Mouse (Mus musculus): Measurements from ENCODE around the gene Cklf. TPM values are rescaled to one million over a fixed set of nuclear protein-coding genes. Genes with fewer than 3 reads are reported as not detected.

The Cklf gene
- polyA plus RNA-seq, 1 experiment from 2014 or later: 32.5 TPM

Other genes starting within 250 kb of the Cklf start
- 17.1 and 19.3 TPM in 2 replicates for gene Cdh5, start 149.2 kb upstream of the Cklf start, polyA plus RNA-seq (2014; fragmentation: Nextera tagmentation; extraction: Ambion mirVana)
- 0.09 and 0.10 TPM in 2 replicates for gene Bean1, start 80.4 kb upstream of the Cklf start, polyA plus RNA-seq (2014; fragmentation: Nextera tagmentation; extraction: Ambion mirVana)
- gene Tk2, start 2.3 kb upstream of the Cklf start, polyA plus RNA-seq (2014; fragmentation: Nextera tagmentation; extraction: Ambion mirVana): 13.8 and 16.3 TPM in 2 replicates
- not detected in 2 replicates for gene Cmtm2a, start 42.3 kb downstream of the Cklf start, polyA plus RNA-seq (2014; fragmentation: Nextera tagmentation; extraction: Ambion mirVana)
- gene Gm45711, start 59.2 kb downstream of the Cklf start, polyA plus RNA-seq (2014; fragmentation: Nextera tagmentation; extraction: Ambion mirVana): not detected in 2 replicates
- not detected in 2 replicates for gene Cmtm1, start 59.3 kb downstream of the Cklf start, polyA plus RNA-seq (2014; fragmentation: Nextera tagmentation; extraction: Ambion mirVana)
- not detected in 2 replicates for gene Gm11020, start 70.7 kb downstream of the Cklf start, polyA plus RNA-seq (2014; fragmentation: Nextera tagmentation; extraction: Ambion mirVana)
- not detected in 2 replicates for gene Cmtm2b, start 71.4 kb downstream of the Cklf start, polyA plus RNA-seq (2014; fragmentation: Nextera tagmentation; extraction: Ambion mirVana)
- 62.4 and 65.0 TPM in 2 replicates for gene Cmtm3, start 88.5 kb downstream of the Cklf start, polyA plus RNA-seq (2014; fragmentation: Nextera tagmentation; extraction: Ambion mirVana)
- 1.2 and 1.3 TPM in 2 replicates for gene Cmtm4, start 144.9 kb downstream of the Cklf start, polyA plus RNA-seq (2014; fragmentation: Nextera tagmentation; extraction: Ambion mirVana)
- 31.4 and 33.1 TPM in 2 replicates for gene Dync1li2, start 192.2 kb downstream of the Cklf start, polyA plus RNA-seq (2014; fragmentation: Nextera tagmentation; extraction: Ambion mirVana)

Data from liver, embryonic 11.5 days (tissue).